Mouse (Mus musculus): ENCODE measurements around the gene Ccdc151.

The Ccdc151 gene

GRCm38 (mm10) chr9:21996178-21996867 is 6.1 kb downstream of the Ccdc151 start:
- DNase-seq (ENCODE audit: low spot score in 2 of 2) = no peak

- DNase-seq (ENCODE audit: low spot score in 2 of 2) = no peak
These were observed 10.2 kb downstream of the Ccdc151 start for GRCm38 (mm10) chr9:21992227-21992626.

GRCm38 (mm10) chr9:21989230-21990110 is 13.0 kb downstream of the Ccdc151 start, which contains the start of gene Rgl3:
Gene Rgl3, minus strand, starts transcription at chr9:21989446.
- DNase-seq (ENCODE audit: low spot score in 2 of 2) = no peak

- no peak for DNase-seq (ENCODE audit: low spot score in 2 of 2)
These were observed 13.9 kb downstream of the Ccdc151 start for GRCm38 (mm10) chr9:21988421-21989101.

GRCm38 (mm10) chr9:21987592-21988342 is 14.7 kb downstream of the Ccdc151 start:
- no peak for DNase-seq (ENCODE audit: low spot score in 2 of 2)

GRCm38 (mm10) chr9:21983911-21984310 is 18.5 kb downstream of the Ccdc151 start:
- no peak for DNase-seq (ENCODE audit: low spot score in 2 of 2)

GRCm38 (mm10) chr9:21978398-21979128 is 23.9 kb downstream of the Ccdc151 start:
- DNase-seq (ENCODE audit: low spot score in 2 of 2) = no peak

- peak; percentile 59 to 88 for DNase-seq (ENCODE audit: low spot score in 2 of 2)
These were observed 24.5 kb downstream of the Ccdc151 start for GRCm38 (mm10) chr9:21977972-21978371.

GRCm38 (mm10) chr9:21977331-21977730 is 25.1 kb downstream of the Ccdc151 start:
- DNase-seq (ENCODE audit: low spot score in 2 of 2) = no peak

- DNase-seq (ENCODE audit: low spot score in 2 of 2) = no peak
These were observed 25.7 kb downstream of the Ccdc151 start for GRCm38 (mm10) chr9:21976626-21977175.

- no peak for DNase-seq (ENCODE audit: low spot score in 2 of 2)
These were observed 33.1 kb downstream of the Ccdc151 start for GRCm38 (mm10) chr9:21969304-21969703.

GRCm38 (mm10) chr9:21968883-21969282 is 33.6 kb downstream of the Ccdc151 start:
- DNase-seq (ENCODE audit: low spot score in 2 of 2) = no peak

GRCm38 (mm10) chr9:21963417-21963816 is 39.0 kb downstream of the Ccdc151 start, which contains the start of gene Epor:
Gene Epor, minus strand, starts transcription at chr9:21963506.
- DNase-seq (ENCODE audit: low spot score in 2 of 2) = peak; percentile 86 to 90

GRCm38 (mm10) chr9:21962416-21963059 is 39.9 kb downstream of the Ccdc151 start:
- DNase-seq (ENCODE audit: low spot score in 2 of 2) = peak; percentile 95

- DNase-seq (ENCODE audit: low spot score in 2 of 2) = no peak
These were observed 40.4 kb downstream of the Ccdc151 start for GRCm38 (mm10) chr9:21962010-21962409.

- peak; percentile 50 to 75 for DNase-seq (ENCODE audit: low spot score in 2 of 2)
These were observed 41.0 kb downstream of the Ccdc151 start for GRCm38 (mm10) chr9:21961366-21961980.

- no peak for DNase-seq (ENCODE audit: low spot score in 2 of 2)
These were observed 41.8 kb downstream of the Ccdc151 start for GRCm38 (mm10) chr9:21960558-21961208.

GRCm38 (mm10) chr9:21960135-21960534 is 42.3 kb downstream of the Ccdc151 start:
- DNase-seq (ENCODE audit: low spot score in 2 of 2) = no peak

GRCm38 (mm10) chr9:21959244-21959643 is 43.2 kb downstream of the Ccdc151 start:
- no peak for DNase-seq (ENCODE audit: low spot score in 2 of 2)

Data from spleen, postnatal 4 days (tissue).